Mouse (Mus musculus) megakaryocyte, embryonic 14.5 days (primary cell): ENCODE results near the gene Teddm3. TPM values are rescaled to one million over a fixed set of nuclear protein-coding genes. Genes with fewer than 3 reads are reported as not detected.
"Not testable (repeated sequence)": the region's sequence is repeated elsewhere in the genome, so short reads cannot be mapped to it uniquely, and the experiment has no call there.

Experiments
- H3K27me3 ChIP-seq: replicated peaks from 2 replicates; pipeline ENCODE3; 2012; ENCODE audit warnings: inconsistent platforms
- H3K36me3 ChIP-seq: replicated peaks from 2 replicates; pipeline ENCODE3; 2012; ENCODE audit warnings: low read length, inconsistent platforms, mixed read lengths
- H3K4me1 ChIP-seq: 2 replicates; pipeline ENCODE4 v1.6.1; 2012; ENCODE audit warnings: inconsistent platforms
- H3K4me3 ChIP-seq: replicated peaks from 2 replicates; pipeline ENCODE3; 2012; ENCODE audit warnings: moderate library complexity, mild to moderate bottlenecking, inconsistent platforms
- H3K9me3 ChIP-seq: 2 replicates; pipeline ENCODE4 v1.6.1; 2012; ENCODE audit warnings: inconsistent platforms
- FLI1 ChIP-seq: IDR thresholded peaks from 2 replicates; pipeline ENCODE4 v1.6.1; 2012; ENCODE audit warnings: low read length, inconsistent platforms, mixed read lengths
- GATA1 ChIP-seq: IDR thresholded peaks from 3 replicates; pipeline ENCODE4 v1.6.1; 2012; ENCODE audit warnings: mixed read lengths, low read length, inconsistent platforms, borderline replicate concordance
- polyA plus RNA-seq: library from polyadenylated mRNA; stranded (reverse); fragments of >175 nt; gene quantifications from 2 replicates; pipeline ENCODE4 v1.2.3, GENCODE M21; 2012; ENCODE audit warnings: low replicate concordance; ENCODE audit not compliant: insufficient read depth

Gene Teddm3
- not detected in 2 replicates for polyA plus RNA-seq

GRCm38 (mm10) chr16:21153900-21154299 lies at the start of gene Teddm3:
Gene Teddm3 (minus strand): TSS chr16:21154000.
- not testable (repeated sequence) for H3K4me3 ChIP-seq, H3K27me3 ChIP-seq, H3K4me1 ChIP-seq, H3K36me3 ChIP-seq, H3K9me3 ChIP-seq

GRCm38 (mm10) chr16:21202731-21203130 lies 48.9 kb upstream of the Teddm3 start:
- Histone ChIP-seq H3K36me3 (no peaks in the 10 kb centered on the region), H3K9me3 (peaks cover 17% of the 10 kb centered on the region), H3K4me1 (peaks cover 26% of the 10 kb centered on the region), H3K27me3 (peaks cover 92% of the 10 kb centered on the region), H3K4me3 (no peak overlapping the region)
- no peak for TF ChIP-seq GATA1
- no peak for TF ChIP-seq FLI1

- H3K27me3 ChIP-seq, result peaks cover 76% of the 10 kb centered on the region
- no peak overlapping the region for H3K4me3 ChIP-seq
- peaks cover 20% of the 10 kb centered on the region for H3K4me1 ChIP-seq
- TF ChIP-seq FLI1 (no peak), GATA1 (no peak)
- no peaks in the 10 kb centered on the region for H3K36me3 ChIP-seq
- H3K9me3 ChIP-seq, result peaks cover 2% of the 10 kb centered on the region
Measured at GRCm38 (mm10) chr16:21199426-21199825, 45.6 kb upstream of the Teddm3 start.

GRCm38 (mm10) chr16:21198529-21198928 lies 44.7 kb upstream of the Teddm3 start:
- Histone ChIP-seq H3K27me3 (peaks cover 73% of the 10 kb centered on the region), H3K4me1 (peaks cover 17% of the 10 kb centered on the region), H3K36me3 (no peaks in the 10 kb centered on the region), H3K4me3 (no peak overlapping the region), H3K9me3 (no peaks in the 10 kb centered on the region)
- no peak for TF ChIP-seq GATA1
- no peak for TF ChIP-seq FLI1

- peaks cover 17% of the 10 kb centered on the region for H3K4me1 ChIP-seq
- no peaks in the 10 kb centered on the region for H3K9me3 ChIP-seq
- TF ChIP-seq GATA1, result no peak
- no peak for TF ChIP-seq FLI1
- H3K36me3 ChIP-seq, result no peaks in the 10 kb centered on the region
- peaks cover 71% of the 10 kb centered on the region for H3K27me3 ChIP-seq
- H3K4me3 ChIP-seq, result no peak overlapping the region
Measured at GRCm38 (mm10) chr16:21198006-21198405, 44.2 kb upstream of the Teddm3 start.

GRCm38 (mm10) chr16:21197542-21197941 lies 43.7 kb upstream of the Teddm3 start:
- H3K9me3 ChIP-seq, result no peaks in the 10 kb centered on the region
- no peak for TF ChIP-seq FLI1
- TF ChIP-seq GATA1, result no peak
- H3K27me3 ChIP-seq, result peaks cover 67% of the 10 kb centered on the region
- H3K36me3 ChIP-seq, result no peaks in the 10 kb centered on the region
- peaks cover 19% of the 10 kb centered on the region for H3K4me1 ChIP-seq
- no peak overlapping the region for H3K4me3 ChIP-seq

- no peaks in the 10 kb centered on the region for H3K36me3 ChIP-seq
- H3K27me3 ChIP-seq, result peaks cover 61% of the 10 kb centered on the region
- peaks cover 22% of the 10 kb centered on the region for H3K4me1 ChIP-seq
- no peak overlapping the region for H3K4me3 ChIP-seq
- TF ChIP-seq GATA1 (no peak), FLI1 (no peak)
- H3K9me3 ChIP-seq, result no peaks in the 10 kb centered on the region
Measured at GRCm38 (mm10) chr16:21196576-21196975, 42.8 kb upstream of the Teddm3 start.

- H3K27me3 ChIP-seq, result peaks cover 59% of the 10 kb centered on the region
- no peak overlapping the region for H3K4me3 ChIP-seq
- H3K9me3 ChIP-seq, result no peaks in the 10 kb centered on the region
- H3K36me3 ChIP-seq, result no peaks in the 10 kb centered on the region
- H3K4me1 ChIP-seq, result peaks cover 22% of the 10 kb centered on the region
- TF ChIP-seq FLI1 (no peak), GATA1 (no peak)
Measured at GRCm38 (mm10) chr16:21195260-21195866, 41.6 kb upstream of the Teddm3 start.

- peaks cover 53% of the 10 kb centered on the region for H3K27me3 ChIP-seq
- H3K36me3 ChIP-seq, result no peaks in the 10 kb centered on the region
- H3K9me3 ChIP-seq, result no peaks in the 10 kb centered on the region
- peaks cover 22% of the 10 kb centered on the region for H3K4me1 ChIP-seq
- H3K4me3 ChIP-seq, result no peak overlapping the region
- TF ChIP-seq GATA1 (no peak), FLI1 (no peak)
Measured at GRCm38 (mm10) chr16:21194182-21194581, 40.4 kb upstream of the Teddm3 start.

- H3K4me3 ChIP-seq, result no peak overlapping the region
- TF ChIP-seq FLI1, result no peak
- no peaks in the 10 kb centered on the region for H3K36me3 ChIP-seq
- peaks cover 44% of the 10 kb centered on the region for H3K27me3 ChIP-seq
- peaks cover 8% of the 10 kb centered on the region for H3K4me1 ChIP-seq
- H3K9me3 ChIP-seq, result no peaks in the 10 kb centered on the region
Measured at GRCm38 (mm10) chr16:21192509-21193354, 38.9 kb upstream of the Teddm3 start.
